Mouse (Mus musculus): ENCODE data around the gene Crim1. TPM values are rescaled to one million over a fixed set of nuclear protein-coding genes. Genes with fewer than 3 reads are reported as not detected.
"Not testable (repeated sequence)": the region's sequence is repeated elsewhere in the genome, so short reads cannot be mapped to it uniquely, and the experiment has no call there.

The Crim1 gene
- total RNA-seq, 2 experiments from 2014 or later: 56.6 to 60.5 TPM

DNA sequence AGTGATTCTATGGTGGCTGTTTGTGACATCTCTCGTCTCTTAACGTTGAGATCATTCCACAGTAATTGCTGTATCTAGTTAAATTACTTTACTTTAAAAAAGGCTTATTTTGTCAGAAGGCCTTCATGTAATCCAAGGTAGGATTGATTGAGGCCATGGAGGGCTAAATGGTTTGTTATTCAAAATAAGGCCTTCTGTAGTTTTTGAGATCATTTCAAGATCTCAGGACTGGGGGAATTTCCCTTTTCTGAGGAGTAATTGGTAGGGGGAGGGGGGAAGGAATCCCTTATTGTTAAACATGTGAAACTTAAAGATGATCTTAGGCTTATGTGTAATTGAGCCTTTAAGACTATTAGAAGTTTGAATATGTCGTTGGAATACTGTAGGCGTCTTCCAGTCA, 40.1 kb downstream of the Crim1 start:
- no peak for DNase-seq (ENCODE audit: extremely low spot score in 1 of 2, low spot score in 2 of 2)
- intact Hi-C loops (cut with DNase I): no loop called here

DNA sequence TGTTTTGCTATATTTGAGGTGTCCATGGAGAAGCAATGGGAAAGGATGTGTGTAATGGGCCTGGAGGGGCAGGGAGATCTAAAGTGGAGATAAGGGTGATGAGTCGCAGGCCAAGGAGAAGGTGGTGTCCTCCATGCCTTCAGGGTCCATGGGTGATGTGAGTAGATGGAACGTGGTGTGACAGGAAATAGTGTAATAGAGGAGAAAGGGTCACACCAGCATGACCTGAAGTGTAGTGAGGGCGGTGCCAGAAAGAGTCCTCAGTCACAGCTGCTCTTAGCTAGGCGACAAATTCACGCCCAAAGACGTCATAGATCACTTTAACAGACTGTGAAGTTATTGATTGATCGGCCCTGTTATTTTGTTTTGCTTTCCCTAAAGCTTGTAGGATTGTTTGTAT, 41.2 kb downstream of the Crim1 start:
- intact Hi-C loops (cut with DNase I): no loop called here
- DNase-seq (ENCODE audit: extremely low spot score in 1 of 2, low spot score in 2 of 2): no peak

DNA sequence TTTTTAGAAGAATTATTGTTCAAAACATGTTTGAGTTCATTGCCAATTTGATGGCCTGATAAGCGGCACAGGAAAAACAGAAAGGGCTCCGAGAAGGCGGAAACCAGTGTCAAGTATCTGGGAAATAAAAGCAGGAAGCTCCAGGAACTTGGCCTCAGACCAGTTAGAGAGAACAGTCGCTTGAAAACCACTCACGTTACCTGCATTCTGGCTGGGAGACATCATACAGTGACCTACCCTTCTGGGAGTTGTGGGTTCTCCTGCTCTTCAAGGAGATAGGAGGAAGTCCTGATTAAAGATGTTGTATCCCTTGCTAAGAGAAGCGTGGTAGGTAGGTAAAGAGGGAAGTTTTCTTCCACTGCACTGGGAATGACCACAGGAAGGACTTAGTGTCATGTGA, 44.7 kb downstream of the Crim1 start:
- intact Hi-C loops (cut with DNase I): no loop called here
- no peak for DNase-seq (ENCODE audit: extremely low spot score in 1 of 2, low spot score in 2 of 2)

DNA sequence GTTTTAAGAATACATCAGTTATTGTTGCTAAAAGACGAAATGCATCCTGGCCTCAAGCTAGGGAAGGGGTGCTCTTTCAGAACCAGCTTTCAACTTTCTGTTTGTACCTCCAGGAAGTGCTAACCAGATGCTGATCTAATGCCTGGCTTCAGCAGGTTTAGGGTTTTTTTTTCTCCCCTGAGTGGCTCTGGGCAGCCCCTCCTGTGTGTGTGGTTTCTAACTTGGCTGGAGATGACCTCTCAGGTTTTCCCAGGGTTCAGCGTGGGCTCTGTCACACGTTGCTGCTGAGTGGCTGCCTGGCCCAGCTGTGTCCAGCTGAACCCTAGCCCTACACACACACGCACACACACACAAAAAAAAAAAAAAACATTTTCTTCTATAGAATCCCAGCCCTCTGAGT, 45.4 kb downstream of the Crim1 start:
- no peak for DNase-seq (ENCODE audit: extremely low spot score in 1 of 2, low spot score in 2 of 2)
- intact Hi-C loops (cut with DNase I): no loop called here

DNA sequence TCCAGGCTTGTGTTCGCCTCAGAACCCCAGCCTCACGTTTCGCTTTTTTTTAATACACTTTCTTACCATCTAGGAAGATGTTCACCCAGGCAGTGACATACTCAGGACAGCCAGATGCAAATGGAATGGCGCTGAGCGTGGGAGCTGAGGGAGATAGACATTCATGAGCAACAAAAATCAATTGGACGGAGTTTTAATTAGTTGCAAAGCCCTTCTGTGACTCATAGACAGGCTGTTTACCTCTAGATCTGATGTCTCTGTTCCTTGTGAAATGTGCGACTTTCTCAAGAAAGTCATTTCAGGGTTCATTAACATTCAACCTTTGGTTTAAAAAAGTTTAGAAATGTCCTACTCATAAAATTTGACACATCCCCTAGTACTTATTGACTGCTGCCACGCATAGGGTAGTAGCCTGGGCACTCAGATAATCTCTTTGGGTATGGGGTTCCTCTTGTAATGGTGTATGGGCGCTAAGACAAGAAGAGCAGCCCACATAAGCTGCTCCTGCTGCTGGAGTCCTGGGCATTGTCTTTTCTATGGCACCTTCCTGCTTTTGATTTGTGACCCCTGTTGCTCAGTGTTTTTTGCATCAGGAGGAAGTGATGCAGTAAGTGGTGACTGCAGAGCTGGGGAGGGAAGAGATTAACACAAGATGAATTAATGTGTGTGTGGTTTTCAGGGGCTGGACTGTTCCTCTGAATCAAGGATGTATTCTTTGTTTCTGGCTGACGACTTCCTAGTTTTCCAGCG, 46.8 kb downstream of the Crim1 start:
- intact Hi-C loops (cut with DNase I): no loop called here
- no peak for DNase-seq (ENCODE audit: extremely low spot score in 1 of 2, low spot score in 2 of 2)

DNA sequence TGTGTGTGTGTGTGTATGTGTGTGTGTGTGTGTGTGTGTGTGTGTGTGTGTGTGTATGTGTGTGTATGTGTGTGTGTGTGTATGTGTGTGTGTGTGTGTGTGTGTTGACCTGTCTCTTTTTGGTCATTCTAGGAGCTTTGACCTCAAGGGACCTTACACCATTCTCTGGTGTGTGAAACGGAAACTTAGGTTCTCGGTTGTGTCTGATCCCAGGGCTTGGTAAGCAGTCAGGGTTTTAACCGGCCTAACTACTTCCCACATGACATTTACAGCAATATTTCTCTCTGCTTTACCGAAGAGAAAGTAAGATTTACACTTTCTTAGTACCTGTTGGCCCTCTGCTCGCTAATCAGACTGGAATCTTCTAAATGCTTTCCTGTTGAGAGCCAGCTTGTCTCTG, 48.1 kb downstream of the Crim1 start:
- intact Hi-C loops (cut with DNase I): no loop called here
- DNase-seq (ENCODE audit: extremely low spot score in 1 of 2, low spot score in 2 of 2): no peak

DNA sequence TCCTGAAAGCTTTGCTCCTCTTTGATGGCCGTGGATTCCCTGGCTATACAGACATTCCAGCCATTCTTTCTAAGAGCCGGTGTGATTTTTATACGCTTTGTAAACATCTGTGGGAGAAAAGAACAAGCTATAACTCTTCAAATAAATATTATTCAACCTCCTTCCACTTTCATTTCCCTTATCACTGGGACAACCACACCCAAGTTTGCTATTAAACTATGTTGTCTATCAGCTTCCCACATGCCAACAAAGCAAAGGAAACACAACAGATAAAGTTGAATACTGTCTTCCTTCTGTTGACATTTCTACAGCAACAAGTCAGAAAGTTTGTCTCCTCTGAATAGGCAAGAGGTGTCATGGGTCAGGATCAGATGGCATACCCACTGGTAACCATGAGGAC, 48.9 kb downstream of the Crim1 start:
- intact Hi-C loops (cut with DNase I): no loop called here
- DNase-seq (ENCODE audit: extremely low spot score in 1 of 2, low spot score in 2 of 2): no peak

DNA sequence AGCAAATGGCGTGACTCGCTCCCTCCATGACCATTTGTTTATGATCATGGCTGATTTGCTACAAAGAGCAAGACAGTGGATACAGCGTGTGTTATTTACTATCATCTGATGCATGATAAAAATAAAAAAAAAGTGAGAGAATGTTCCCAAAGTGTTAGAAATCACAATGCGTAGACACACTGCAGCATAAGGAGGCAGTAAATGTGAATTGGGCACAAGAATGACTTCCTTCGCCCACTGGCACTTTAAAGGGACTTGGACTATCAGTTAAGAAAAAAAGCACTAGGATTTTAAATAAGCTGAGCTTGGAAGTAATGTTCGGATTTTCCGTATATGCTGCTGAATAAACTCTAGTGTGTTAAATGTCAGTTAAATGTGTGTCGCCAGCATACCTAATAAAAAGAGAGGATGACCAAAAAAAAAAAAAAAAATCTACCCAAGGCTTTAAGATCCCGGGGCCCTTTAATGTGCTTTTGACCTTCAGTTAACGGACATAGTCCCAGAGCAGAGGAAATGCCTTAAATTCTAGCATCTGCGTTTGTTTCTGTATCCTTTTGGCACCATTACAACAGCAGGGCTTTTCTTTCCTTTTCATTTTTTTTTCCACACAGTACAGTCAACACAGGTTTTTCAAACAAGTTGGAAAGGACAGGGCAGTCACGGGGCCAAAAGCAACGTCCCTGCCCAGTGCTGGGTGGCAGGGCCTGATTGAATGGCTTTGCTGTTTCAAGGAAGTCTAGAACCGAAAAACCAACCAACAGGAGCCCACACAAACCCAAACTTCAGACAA, 50.3 kb downstream of the Crim1 start:
- DNase-seq (ENCODE audit: extremely low spot score in 1 of 2, low spot score in 2 of 2): peak in 1 of 2 experiments; percentile 50
- intact Hi-C loops (cut with DNase I): no loop called here

DNA sequence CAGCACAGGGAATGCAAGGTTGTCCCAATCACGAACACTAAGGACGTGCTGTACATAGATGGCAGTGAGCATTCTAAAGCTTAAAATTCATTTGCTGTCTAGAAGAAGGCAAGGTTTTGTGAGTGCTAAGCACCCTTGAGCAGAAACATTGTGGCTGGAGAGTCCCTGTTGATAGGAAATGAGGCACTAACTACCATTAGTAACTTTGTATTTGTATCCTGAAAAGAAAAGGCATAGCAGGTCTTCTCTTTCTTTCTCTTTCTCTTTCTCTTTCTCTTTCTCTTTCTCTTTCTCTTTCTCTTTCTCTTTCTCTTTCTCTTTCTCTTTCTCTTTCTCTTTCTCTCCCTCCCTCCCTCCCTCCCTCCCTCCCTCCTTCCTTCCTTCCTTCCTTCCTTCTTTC, 53.5 kb downstream of the Crim1 start:
- DNase-seq (ENCODE audit: extremely low spot score in 1 of 2, low spot score in 2 of 2); intact Hi-C loops (cut with DNase I): not testable (repeated sequence)

DNA sequence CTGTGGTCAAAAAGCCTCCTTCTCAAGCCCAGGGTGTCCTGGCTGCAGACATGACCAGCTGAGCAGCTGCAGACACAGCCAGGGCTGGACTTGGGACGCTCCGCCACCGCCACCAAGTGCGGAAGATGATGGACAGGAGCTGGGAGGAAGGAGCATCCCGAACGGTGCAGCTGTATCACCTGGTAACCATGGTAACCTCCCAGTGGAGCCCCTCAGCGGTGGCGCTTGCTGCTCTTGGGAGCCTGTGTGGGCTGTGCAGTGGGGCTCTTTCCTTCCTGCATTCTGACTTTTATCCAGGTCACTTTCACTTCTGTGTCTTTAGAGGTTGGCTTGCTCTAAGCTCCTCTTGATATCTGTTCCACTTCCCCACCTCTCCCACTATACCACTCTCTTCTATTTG, 54.2 kb downstream of the Crim1 start:
- intact Hi-C loops (cut with DNase I): no loop called here
- no peak for DNase-seq (ENCODE audit: extremely low spot score in 1 of 2, low spot score in 2 of 2)

DNA sequence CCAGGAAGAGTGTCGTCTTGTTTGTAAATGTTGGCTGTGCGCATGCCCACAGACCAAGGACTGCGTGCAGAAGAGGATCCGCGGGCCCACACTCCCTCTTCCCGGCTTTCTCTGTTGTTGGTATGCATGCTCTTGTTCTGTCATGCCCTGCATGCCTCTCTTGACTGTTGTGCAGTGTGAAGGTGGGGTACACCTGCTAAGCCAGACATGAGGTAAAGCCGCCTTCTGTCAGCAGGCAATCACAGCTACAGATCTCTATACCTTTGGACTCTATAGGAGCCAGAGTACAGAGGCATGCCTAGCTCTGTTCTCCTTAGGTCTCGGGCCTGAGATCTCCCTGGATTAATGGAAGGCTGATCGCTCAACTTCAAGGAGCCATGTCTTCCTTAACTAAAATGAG, 55.7 kb downstream of the Crim1 start:
- intact Hi-C loops (cut with DNase I): no loop called here
- no peak for DNase-seq (ENCODE audit: extremely low spot score in 1 of 2, low spot score in 2 of 2)

DNA sequence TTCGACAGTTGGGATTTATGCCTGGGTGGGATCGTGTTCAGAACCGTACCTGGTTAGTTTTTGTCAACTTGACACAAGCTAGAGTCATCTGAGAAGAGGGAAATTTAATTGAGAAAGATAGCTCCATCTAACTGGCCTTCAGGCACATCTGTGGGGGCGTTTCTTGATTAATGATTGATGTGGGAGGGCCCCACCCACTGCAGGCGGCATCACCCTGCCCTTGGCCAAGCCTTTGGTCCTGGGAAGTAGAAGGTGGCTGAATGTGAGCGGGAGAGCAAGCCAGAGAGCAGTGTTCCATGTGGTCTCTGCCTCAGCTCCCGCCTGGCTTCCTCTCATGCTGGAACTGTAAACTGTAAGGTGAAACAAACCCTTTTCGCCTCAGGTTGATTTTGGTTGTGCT, 56.5 kb downstream of the Crim1 start:
- DNase-seq (ENCODE audit: extremely low spot score in 1 of 2, low spot score in 2 of 2): no peak

DNA sequence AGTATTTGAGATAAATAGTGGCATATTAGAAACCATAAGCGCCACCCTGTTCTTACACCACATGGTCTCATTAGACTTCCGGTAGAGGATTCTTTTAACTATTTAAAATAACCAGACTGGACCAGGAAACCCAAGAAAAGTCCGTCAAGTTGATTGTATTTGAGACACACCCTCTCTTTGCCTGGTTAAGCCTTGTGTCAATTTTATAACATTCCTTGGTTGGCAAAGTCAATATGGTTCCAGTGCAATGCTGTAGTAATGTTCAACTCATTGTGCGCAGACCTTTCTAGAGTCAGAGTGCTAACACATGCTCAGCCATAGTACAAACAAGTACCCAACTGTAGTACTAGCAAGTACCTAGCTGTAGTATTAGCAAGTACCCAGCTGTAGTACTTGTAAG, 61.6 kb downstream of the Crim1 start:
- intact Hi-C loops (cut with DNase I): no loop called here
- DNase-seq (ENCODE audit: extremely low spot score in 1 of 2, low spot score in 2 of 2): no peak

More for the DNA sequence above, 56.5 kb downstream of the Crim1 start:
- intact Hi-C loops (cut with DNase I): no loop called here

DNA sequence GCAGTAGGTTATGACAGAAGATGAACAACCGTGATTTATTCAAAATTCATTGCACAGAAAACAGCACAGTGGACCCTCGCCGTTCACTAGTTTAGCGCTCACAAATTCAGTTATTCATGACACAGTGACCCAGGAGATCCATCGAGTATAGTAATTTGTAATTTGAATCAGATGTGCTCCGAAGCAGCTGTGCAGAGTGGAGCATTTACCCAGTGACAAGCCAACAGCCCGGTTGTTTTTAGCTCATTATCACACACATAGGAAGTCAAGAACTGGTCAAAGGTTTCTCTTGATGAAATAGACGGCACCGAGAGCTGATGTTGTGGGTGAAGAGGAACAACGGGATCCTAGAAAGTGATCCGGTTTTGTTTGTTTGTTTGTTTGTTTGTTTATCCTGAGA, 64.1 kb downstream of the Crim1 start:
- DNase-seq (ENCODE audit: extremely low spot score in 1 of 2, low spot score in 2 of 2): no peak
- intact Hi-C loops (cut with DNase I): no loop called here

DNA sequence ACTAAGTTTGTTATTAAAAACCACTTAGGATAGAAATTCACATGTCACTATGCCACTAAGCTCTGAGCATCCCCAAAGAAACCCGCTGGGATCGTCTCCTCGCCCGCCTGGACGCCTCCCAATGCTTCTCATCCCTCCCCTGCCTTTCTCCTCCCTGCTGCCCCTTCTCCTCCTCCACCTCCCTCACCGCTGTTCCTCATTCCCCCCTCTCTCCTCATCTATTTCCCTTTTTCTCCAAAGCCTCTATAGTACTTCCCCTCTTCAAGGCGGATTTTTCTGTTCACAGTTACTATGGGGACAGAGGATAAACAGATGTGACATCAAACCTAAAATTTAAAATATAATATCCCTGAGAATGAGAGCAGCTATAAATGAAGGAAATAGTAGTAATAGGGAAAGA, 65.1 kb downstream of the Crim1 start:
- no peak for DNase-seq (ENCODE audit: extremely low spot score in 1 of 2, low spot score in 2 of 2)
- intact Hi-C loops (cut with DNase I): no loop called here

DNA sequence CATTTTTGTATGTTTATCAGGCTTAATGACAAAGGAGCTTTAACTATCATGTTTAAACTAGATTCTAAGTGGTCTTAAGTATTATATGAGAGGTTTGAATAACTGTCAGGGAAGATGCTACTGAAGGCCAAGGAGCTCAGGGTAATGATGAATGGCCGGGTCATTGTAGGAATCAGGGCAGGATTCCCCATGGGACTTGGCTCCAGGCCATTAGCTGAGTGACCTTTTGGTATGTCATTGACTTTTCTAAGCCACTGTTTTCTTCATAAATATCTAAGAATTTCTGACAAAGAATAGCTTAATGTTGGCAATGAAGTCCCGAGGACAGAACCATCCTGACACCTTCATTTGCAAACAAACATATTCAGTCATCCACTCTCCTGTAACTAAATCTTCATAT, 66.2 kb downstream of the Crim1 start:
- no peak for DNase-seq (ENCODE audit: extremely low spot score in 1 of 2, low spot score in 2 of 2)
- intact Hi-C loops (cut with DNase I): no loop called here

DNA sequence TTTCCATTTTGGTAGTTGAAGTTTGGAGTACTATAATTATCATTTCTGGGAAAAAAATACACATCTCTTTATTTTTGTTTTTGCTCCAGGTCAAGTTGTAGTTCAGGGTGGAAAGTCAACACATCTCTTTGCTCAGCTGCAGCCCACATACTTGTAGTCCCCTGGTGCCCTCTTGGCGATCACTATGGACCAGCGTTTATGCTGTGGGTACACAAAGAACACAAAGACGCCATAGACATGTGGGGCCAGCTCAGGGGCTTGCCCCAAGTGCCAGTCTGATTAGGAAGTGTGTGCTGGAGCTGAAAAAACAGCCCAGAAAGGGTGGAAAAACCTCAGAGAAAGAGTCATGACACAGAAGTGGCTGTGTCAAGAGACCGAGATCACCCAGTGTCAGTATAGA, 68.5 kb downstream of the Crim1 start:
- intact Hi-C loops (cut with DNase I): no loop called here

DNA sequence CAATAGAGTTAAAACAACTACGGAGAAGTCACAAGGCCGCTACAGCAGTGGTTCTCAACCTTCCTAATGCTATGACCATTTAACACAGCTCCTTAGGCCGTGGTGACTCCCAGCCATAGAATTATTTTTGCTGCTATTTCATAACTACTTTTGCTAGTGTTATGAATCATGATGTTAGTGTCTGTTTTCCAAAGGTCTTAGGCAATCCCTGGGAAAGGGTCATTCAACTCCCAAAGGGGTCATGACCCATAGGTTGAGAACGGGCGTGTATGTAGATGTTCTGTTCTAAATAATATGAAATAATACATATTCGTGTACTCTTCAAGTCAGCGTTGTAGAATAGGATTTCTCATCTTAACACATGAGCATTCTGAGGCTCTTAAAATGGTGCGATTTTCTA, 69.3 kb downstream of the Crim1 start:
- intact Hi-C loops (cut with DNase I): no loop called here
- no peak for DNase-seq (ENCODE audit: extremely low spot score in 1 of 2, low spot score in 2 of 2)

More for the DNA sequence above, 68.5 kb downstream of the Crim1 start:
- no peak for DNase-seq (ENCODE audit: extremely low spot score in 1 of 2, low spot score in 2 of 2)

DNA sequence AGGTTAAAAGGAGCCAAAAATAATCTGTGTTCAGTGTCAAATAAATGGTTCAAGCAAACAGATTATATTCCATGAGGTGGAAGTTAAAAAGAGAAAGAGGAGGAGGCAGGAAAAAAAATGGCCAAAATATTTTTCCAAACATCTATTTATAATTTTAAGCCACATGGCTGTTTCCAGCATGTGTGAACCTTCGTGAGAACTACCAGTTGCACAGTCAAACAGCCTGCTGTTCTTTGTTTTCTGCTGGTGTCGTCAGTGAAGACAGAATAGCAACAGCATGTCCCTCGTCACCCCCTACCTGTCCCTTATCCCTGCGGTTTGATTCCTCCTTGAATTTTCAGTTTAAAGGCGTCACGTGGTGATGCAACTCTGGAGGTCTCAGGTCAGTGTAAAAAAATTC, 70.0 kb downstream of the Crim1 start:
- intact Hi-C loops (cut with DNase I): no loop called here
- no peak for DNase-seq (ENCODE audit: extremely low spot score in 1 of 2, low spot score in 2 of 2)

DNA sequence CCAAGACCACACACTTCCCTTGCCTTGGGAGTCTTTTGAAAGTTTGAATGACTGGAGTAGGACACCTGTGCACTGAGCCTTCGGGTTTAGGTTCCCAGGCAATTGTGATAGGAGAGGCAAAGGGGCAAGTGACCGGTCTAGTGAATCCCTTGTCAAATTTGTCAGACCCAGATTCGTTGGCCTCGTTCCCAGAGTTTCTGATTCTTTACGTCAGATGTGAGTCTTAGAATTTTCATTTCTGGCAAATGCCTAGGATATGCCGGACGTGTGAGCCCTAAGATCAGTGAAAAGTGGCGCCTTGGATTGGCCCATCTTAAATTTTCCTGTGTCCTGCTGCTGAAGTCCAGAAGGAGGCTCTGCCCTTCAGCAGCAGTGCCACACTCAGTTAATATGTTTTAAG, 71.7 kb downstream of the Crim1 start:
- intact Hi-C loops (cut with DNase I): no loop called here
- DNase-seq (ENCODE audit: extremely low spot score in 1 of 2, low spot score in 2 of 2): no peak

DNA sequence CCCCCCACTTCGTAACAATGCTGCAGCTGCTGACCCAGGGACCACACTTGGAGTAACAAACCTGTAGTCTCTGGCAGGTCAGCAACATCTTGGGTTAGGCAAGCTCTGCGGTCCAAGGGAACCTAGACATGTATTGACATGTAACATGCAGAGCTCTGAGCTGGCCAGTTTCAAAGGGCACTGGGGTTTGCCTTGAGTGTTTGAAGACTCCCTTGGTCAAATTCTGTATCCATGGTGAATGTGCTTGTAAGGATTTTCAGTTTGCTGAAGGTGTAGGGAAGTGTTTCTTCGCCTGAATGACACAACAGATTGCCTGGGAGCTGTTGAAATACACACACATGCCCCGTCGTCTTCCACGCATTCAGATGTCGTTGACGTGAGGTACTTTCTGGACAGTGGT, 72.1 kb downstream of the Crim1 start:
- no peak for DNase-seq (ENCODE audit: extremely low spot score in 1 of 2, low spot score in 2 of 2)
- intact Hi-C loops (cut with DNase I): no loop called here
